Mouse (Mus musculus): Measurements from ENCODE around the gene Mei1. TPM values are rescaled to one million over a fixed set of nuclear protein-coding genes. Genes with fewer than 3 reads are reported as not detected.

Gene Mei1
- polyA plus RNA-seq, 1 experiment: 0.13 TPM

DNA sequence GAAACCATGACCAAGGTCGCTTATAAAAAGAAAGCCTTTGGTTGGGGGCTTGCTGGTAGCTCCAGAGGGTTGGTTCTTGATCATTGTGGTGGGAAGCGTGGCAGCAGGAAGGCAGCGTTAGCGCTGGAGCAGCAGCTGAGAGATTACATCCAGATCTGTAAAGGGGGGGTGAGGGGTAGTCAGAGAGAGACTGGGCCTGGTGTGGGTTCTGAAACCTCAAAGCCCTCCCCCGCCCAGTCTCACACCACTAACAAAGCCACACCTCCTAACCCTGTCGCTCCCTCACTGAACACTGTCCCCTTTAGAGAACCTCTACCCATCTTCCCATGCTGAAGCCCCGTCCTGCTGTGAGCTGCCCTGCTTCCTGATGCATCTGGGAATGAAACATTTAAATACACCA lies 60.8 kb downstream of the Mei1 start:
- Histone ChIP-seq H3K27ac (ENCODE audit: insufficient read depth, low read length) (no peak overlapping the region), H3K4me3 (replicated peaks; ENCODE audit: insufficient read depth, low read depth, low read length) (no peak overlapping the region), H3K27me3 (ENCODE audit: control insufficient read depth, insufficient read depth, low read length) (no peaks in the 10 kb centered on the region), H3K4me1 (ENCODE audit: control insufficient read depth, insufficient read depth, low read length) (no peaks in the 10 kb centered on the region)
- 67% methylated on average over 7 of the region's 7 CpGs for WGBS
- no peak for DNase-seq
- TF ChIP-seq CTCF (IDR thresholded peaks at IDR 0.05; ENCODE audit: borderline replicate concordance, insufficient read depth, low read depth, low read length) (no peak), POLR2A (IDR thresholded peaks at IDR 0.05; ENCODE audit: borderline replicate concordance, insufficient read depth, low read length) (no peak)

DNA sequence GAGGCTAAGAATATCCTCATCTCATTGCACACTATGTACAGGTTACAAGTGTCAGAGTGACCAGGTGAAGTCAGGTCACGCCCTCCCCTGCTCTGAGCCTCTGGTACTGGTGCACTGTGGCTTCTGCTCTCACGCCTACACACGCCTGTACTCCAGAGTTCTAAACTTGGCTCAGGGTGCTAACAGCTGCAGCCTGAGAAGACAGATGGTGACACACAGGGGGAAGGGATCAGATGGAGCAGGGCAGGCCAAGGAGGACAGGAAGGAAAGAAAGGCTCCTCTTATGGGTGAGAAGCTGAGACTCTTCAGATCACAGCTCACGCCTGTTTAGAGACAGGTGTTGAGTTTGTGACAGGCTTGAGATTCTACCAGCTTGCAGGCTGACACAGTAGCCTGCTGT lies 65.6 kb downstream of the Mei1 start:
- no peak overlapping the region for H3K27ac ChIP-seq (ENCODE audit: insufficient read depth, low read length)
- no peak overlapping the region for H3K4me3 ChIP-seq (replicated peaks; ENCODE audit: insufficient read depth, low read depth, low read length)
- no peaks in the 10 kb centered on the region for H3K27me3 ChIP-seq (ENCODE audit: control insufficient read depth, insufficient read depth, low read length)
- WGBS: 52% methylated on average over 4 of the region's 4 CpGs
- no peak for DNase-seq
- no peaks in the 10 kb centered on the region for H3K4me1 ChIP-seq (ENCODE audit: control insufficient read depth, insufficient read depth, low read length)
- no peak for TF ChIP-seq POLR2A (IDR thresholded peaks at IDR 0.05; ENCODE audit: borderline replicate concordance, insufficient read depth, low read length)
- no peak for TF ChIP-seq CTCF (IDR thresholded peaks at IDR 0.05; ENCODE audit: borderline replicate concordance, insufficient read depth, low read depth, low read length)

DNA sequence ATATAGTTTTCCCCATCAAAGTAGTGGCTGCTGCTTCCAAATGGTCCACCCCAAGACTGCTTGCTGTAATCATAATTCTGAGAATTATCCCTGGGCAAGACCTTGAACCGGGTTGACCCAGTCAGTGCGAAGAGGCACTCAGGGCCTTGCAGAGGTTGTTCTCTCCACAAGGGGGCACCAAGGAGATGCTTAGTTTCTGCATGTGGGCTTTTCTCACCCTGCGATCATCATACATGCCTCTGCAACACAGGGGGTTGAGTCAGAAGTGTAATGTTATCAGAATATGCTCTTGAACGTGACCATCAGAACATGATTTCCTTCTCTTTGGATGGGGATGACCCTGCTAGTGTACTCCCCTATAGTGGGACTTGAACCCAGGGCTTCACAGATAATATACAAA lies 68.8 kb downstream of the Mei1 start:
- Histone ChIP-seq H3K27me3 (ENCODE audit: control insufficient read depth, insufficient read depth, low read length) (no peaks in the 10 kb centered on the region), H3K4me1 (ENCODE audit: control insufficient read depth, insufficient read depth, low read length) (no peaks in the 10 kb centered on the region), H3K4me3 (replicated peaks; ENCODE audit: insufficient read depth, low read depth, low read length) (no peak overlapping the region), H3K27ac (ENCODE audit: insufficient read depth, low read length) (no peak overlapping the region)
- no peak for TF ChIP-seq POLR2A (IDR thresholded peaks at IDR 0.05; ENCODE audit: borderline replicate concordance, insufficient read depth, low read length)
- TF ChIP-seq CTCF (IDR thresholded peaks at IDR 0.05; ENCODE audit: borderline replicate concordance, insufficient read depth, low read depth, low read length): peak; percentile 86
- 20% methylated on average over 4 of the region's 4 CpGs for WGBS
- DNase-seq: peak; percentile 68 to 76

DNA sequence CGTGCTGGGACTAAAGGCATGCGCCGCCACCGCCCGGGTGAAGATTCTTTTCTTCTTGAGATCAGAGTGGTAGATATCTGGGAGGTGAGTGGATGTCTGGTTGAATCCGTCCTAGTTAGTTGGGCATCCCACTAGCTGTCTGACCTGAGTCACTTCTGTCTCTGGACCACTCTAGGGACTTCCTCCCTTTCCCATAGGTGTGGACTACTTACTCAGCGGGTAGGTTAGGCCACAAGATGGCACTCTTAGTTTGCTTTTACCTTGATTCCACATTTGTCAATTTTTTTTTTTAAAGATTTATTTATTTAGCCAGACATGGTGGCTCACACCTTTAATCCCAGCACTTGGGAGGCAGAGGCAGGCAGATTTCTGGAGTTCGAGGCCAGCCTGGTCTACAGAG lies 69.4 kb downstream of the Mei1 start:
- H3K4me1 ChIP-seq (ENCODE audit: control insufficient read depth, insufficient read depth, low read length): no peaks in the 10 kb centered on the region
- TF ChIP-seq POLR2A (IDR thresholded peaks at IDR 0.05; ENCODE audit: borderline replicate concordance, insufficient read depth, low read length) (no peak), CTCF (IDR thresholded peaks at IDR 0.05; ENCODE audit: borderline replicate concordance, insufficient read depth, low read depth, low read length) (peak; percentile 37; the same call in 1 of the 2 replicates)
- peak in 1 of 2 experiments; percentile 49 for DNase-seq
- WGBS: 93% methylated on average over 8 of the region's 8 CpGs
- no peak overlapping the region for H3K4me3 ChIP-seq (replicated peaks; ENCODE audit: insufficient read depth, low read depth, low read length)
- no peak overlapping the region for H3K27ac ChIP-seq (ENCODE audit: insufficient read depth, low read length)
- H3K27me3 ChIP-seq (ENCODE audit: control insufficient read depth, insufficient read depth, low read length): no peaks in the 10 kb centered on the region

DNA sequence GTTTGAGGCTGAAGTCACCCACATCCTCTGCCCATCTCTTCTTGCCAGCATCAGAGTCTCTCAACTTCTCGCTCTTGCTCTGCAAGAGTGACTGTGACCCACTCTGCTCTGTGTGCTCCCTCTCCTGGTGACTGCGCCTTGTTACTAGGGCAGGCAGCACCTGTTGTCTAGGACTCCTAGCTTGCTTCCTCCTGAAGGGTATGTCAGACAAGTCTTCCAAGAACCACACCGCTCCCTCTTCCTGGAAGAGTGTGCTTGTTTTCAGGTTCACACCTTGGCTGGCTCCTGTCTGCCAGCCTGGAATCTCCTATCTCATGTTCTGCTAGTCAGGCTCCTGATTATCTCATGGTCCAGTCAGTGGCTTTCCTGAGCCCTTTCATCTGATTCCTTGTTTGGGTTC lies 70.6 kb downstream of the Mei1 start:
- Histone ChIP-seq H3K4me1 (ENCODE audit: control insufficient read depth, insufficient read depth, low read length) (no peaks in the 10 kb centered on the region), H3K27ac (ENCODE audit: insufficient read depth, low read length) (no peak overlapping the region), H3K27me3 (ENCODE audit: control insufficient read depth, insufficient read depth, low read length) (no peaks in the 10 kb centered on the region), H3K4me3 (replicated peaks; ENCODE audit: insufficient read depth, low read depth, low read length) (no peak overlapping the region)
- WGBS: 85% methylated on average over 3 of the region's 3 CpGs
- DNase-seq: no peak
- no peak for TF ChIP-seq POLR2A (IDR thresholded peaks at IDR 0.05; ENCODE audit: borderline replicate concordance, insufficient read depth, low read length)
- no peak for TF ChIP-seq CTCF (IDR thresholded peaks at IDR 0.05; ENCODE audit: borderline replicate concordance, insufficient read depth, low read depth, low read length)

DNA sequence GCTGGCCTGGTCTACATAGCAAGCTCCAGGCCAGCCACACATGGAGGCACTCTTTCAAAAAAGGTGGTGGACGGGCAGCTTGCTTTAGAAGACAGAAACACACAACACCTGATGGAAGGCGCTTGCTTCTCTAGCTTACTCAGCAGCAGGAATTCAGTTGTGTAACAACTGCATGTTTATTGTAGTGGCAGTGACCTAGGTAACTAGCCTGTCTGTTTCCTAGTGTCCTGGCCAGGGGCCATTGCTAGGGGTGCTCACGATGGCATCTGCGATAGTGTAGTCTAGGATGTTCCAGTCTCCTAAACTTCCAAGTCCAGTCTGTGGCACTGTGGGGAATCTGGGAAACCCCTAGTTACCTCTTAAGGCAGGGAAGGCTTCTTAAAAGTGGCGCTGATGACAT lies 74.4 kb downstream of the Mei1 start:
- H3K4me1 ChIP-seq (ENCODE audit: control insufficient read depth, insufficient read depth, low read length): peaks cover 3% of the 10 kb centered on the region; the same call in 1 of the 2 replicates
- no peak for DNase-seq
- H3K27ac ChIP-seq (ENCODE audit: insufficient read depth, low read length): no peak overlapping the region
- WGBS: 74% methylated on average over 5 of the region's 5 CpGs
- no peaks in the 10 kb centered on the region for H3K27me3 ChIP-seq (ENCODE audit: control insufficient read depth, insufficient read depth, low read length)
- no peak for TF ChIP-seq CTCF (IDR thresholded peaks at IDR 0.05; ENCODE audit: borderline replicate concordance, insufficient read depth, low read depth, low read length)
- no peak overlapping the region for H3K4me3 ChIP-seq (replicated peaks; ENCODE audit: insufficient read depth, low read depth, low read length)

DNA sequence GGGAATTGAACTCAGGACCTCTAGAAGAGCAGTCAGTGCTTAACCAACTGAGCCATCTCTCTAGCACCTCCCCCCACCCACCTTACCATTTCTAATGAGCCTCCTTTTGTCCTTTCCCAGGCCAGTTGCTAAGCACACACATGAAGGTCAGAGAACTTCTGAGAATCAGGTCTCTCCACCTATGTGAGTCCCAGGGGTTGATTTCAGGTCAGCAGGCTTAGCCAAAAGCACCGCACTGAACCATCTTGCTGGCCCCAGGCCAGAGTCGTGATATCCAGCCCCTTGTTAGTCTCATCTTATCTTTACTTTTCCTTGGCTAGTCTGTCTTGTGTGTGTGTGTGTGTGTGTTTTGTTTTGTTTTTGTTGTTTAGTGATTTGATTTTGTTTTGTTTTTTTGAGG lies 75.6 kb downstream of the Mei1 start:
- H3K4me1 ChIP-seq (ENCODE audit: control insufficient read depth, insufficient read depth, low read length): peaks cover 3% of the 10 kb centered on the region; the same call in 1 of the 2 replicates
- no peak overlapping the region for H3K4me3 ChIP-seq (replicated peaks; ENCODE audit: insufficient read depth, low read depth, low read length)
- whole genome bisulfite sequencing: 34% methylated on average over 2 of the region's 2 CpGs
- H3K27ac ChIP-seq (ENCODE audit: insufficient read depth, low read length): no peak overlapping the region
- no peaks in the 10 kb centered on the region for H3K27me3 ChIP-seq (ENCODE audit: control insufficient read depth, insufficient read depth, low read length)
- TF ChIP-seq POLR2A (IDR thresholded peaks at IDR 0.05; ENCODE audit: borderline replicate concordance, insufficient read depth, low read length): no peak
- TF ChIP-seq CTCF (IDR thresholded peaks at IDR 0.05; ENCODE audit: borderline replicate concordance, insufficient read depth, low read depth, low read length): no peak
- DNase-seq: no peak

DNA sequence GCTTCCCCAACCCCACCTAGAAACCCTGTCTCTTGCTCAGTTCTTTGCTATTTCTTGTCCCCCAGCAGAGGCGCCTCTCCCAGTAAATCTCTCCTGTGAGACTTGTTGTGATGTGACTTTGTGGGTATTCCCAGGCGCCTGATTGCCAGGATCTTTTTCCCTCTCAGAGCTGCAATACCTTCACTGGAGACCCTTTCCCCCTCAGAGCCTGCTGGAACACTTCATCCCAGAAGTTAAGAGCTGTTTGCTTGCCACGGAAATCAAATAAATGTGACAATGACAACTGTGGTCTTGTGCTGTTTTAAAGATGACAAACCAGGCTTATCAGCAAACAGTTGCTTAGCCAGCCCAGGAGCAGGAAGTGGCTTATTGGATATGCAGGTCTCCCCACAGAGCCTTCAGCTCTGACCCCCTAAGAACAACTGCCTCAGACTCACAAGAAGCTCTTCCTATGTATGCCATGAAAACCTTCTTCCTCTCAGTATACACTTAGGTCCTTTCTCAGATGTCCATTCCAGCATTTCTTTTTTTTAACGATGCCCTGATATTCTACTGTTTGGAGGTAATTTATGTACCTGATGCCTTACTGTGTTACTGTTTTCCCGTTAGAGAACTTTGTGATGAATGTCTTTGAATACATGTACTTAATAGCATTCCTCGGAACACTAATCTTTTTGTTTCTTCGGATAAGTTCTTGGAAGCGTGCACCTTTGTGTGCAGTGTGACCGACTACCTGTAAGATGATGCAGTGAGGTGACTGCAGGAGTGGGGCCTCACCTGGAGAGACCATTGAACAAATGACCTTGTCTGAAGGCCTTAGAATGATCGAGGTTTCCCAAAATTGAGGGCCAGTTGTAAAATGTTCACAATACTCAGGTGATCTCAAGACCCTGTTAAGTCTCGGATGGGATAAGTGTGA lies 76.3 kb downstream of the Mei1 start:
- no peak for DNase-seq
- Histone ChIP-seq H3K27ac (ENCODE audit: insufficient read depth, low read length) (peak overlapping the region; percentile 83), H3K4me1 (ENCODE audit: control insufficient read depth, insufficient read depth, low read length) (peaks cover 3% of the 10 kb centered on the region; the same call in 1 of the 2 replicates), H3K27me3 (ENCODE audit: control insufficient read depth, insufficient read depth, low read length) (no peaks in the 10 kb centered on the region), H3K4me3 (replicated peaks; ENCODE audit: insufficient read depth, low read depth, low read length) (peak overlapping the region; percentile 75)
- TF ChIP-seq POLR2A (IDR thresholded peaks at IDR 0.05; ENCODE audit: borderline replicate concordance, insufficient read depth, low read length) (no peak), CTCF (IDR thresholded peaks at IDR 0.05; ENCODE audit: borderline replicate concordance, insufficient read depth, low read depth, low read length) (no peak)
- WGBS: 37% methylated on average over 11 of the region's 11 CpGs

All from cerebellum, adult 2 months (tissue).